9 mouse cellular contexts compared by ENCODE assay signal in genomic region chr11:102051541-102051940, GRCm38 (mm10). TPM values are rescaled to one million over a fixed set of nuclear protein-coding genes. Genes with fewer than 3 reads are reported as not detected.
A peak's percentile ranks its signal among the peaks of the same experiment; 100 is the strongest.
DNase-seq lines count a peak whose midpoint lies in the region; ATAC-seq and TF ChIP-seq lines count a peak whose summit lies in the region.
"Had no signal": no experiment of that assay in that cellular context is flagged by ENCODE, and none has a peak within 500 bp of the region (broad histone marks: within the 10 kb centered on the region; RNA-seq: fewer than 3 reads in every experiment).

No protein-coding gene starts in this region.

- H3K4me1 ChIP-seq in heart, postnatal 0 days (ENCODE audit: control insufficient read depth, insufficient read depth) = no peaks in the 10 kb centered on the region
- no peaks in the 10 kb centered on the region for H3K4me1 ChIP-seq in liver, embryonic 15.5 days (replicated peaks)
- peaks cover 4% of the 10 kb centered on the region; the same call in 1 of the 2 replicates for H3K4me1 ChIP-seq in neural tube, embryonic 15.5 days
- H3K4me1 ChIP-seq: embryonic facial prominence, embryonic 13.5 days had no signal

- no peaks in the 10 kb centered on the region for H3K9me3 ChIP-seq in heart, postnatal 0 days (replicated peaks; ENCODE audit: control insufficient read depth, low read length)
- H3K9me3 ChIP-seq in liver, embryonic 15.5 days (replicated peaks) = no peaks in the 10 kb centered on the region
- no peaks in the 10 kb centered on the region for H3K9me3 ChIP-seq in neural tube, embryonic 15.5 days (replicated peaks)
- H3K9me3 ChIP-seq: embryonic facial prominence, embryonic 13.5 days had no signal

- no peak overlapping the region for H3K9ac ChIP-seq in heart, postnatal 0 days (replicated peaks; ENCODE audit: low read depth, low read length)
- H3K9ac ChIP-seq in liver, embryonic 15.5 days = no peak overlapping the region
- no peak overlapping the region for H3K9ac ChIP-seq in neural tube, embryonic 15.5 days (replicated peaks)
- H3K9ac ChIP-seq: embryonic facial prominence, embryonic 13.5 days had no signal

- TF ChIP-seq EP300 in heart, postnatal 0 days (IDR thresholded peaks at IDR 0.05; ENCODE audit: low read depth) = peak; percentile 93

- peak overlapping the region; percentile 91 for H3K27ac ChIP-seq in heart, postnatal 0 days (ENCODE audit: low read depth)
- 0 out of 2 replicates have a peak overlapping the region, but pooled peaks have one; percentile 3 for H3K27ac ChIP-seq in liver, embryonic 15.5 days (replicated peaks)
- H3K27ac ChIP-seq in neural tube, embryonic 15.5 days (replicated peaks) = no peak overlapping the region
- H3K27ac ChIP-seq: embryonic facial prominence, embryonic 13.5 days had no signal

- no peaks in the 10 kb centered on the region for H3K27me3 ChIP-seq in heart, postnatal 0 days (ENCODE audit: control insufficient read depth, insufficient read depth, low read length)
- peaks cover 15% of the 10 kb centered on the region; the same call in 1 of the 2 replicates for H3K27me3 ChIP-seq in liver, embryonic 15.5 days
- H3K27me3 ChIP-seq in neural tube, embryonic 15.5 days (replicated peaks) = no peaks in the 10 kb centered on the region

- H3K36me3 ChIP-seq in heart, postnatal 0 days (replicated peaks; ENCODE audit: control insufficient read depth, insufficient read depth, low read length) = no peaks in the 10 kb centered on the region
- no peaks in the 10 kb centered on the region for H3K36me3 ChIP-seq in liver, embryonic 15.5 days (replicated peaks)
- no peaks in the 10 kb centered on the region for H3K36me3 ChIP-seq in neural tube, embryonic 15.5 days
- H3K36me3 ChIP-seq: embryonic facial prominence, embryonic 13.5 days had no signal

- 47% methylated on average over 4 of the region's 4 CpGs for WGBS in heart, postnatal 0 days
- WGBS in liver, embryonic 15.5 days (ENCODE audit: insufficient replicate concordance) = 49% methylated on average over 4 of the region's 4 CpGs
- 69% methylated on average over 4 of the region's 4 CpGs for WGBS in neural tube, embryonic 15.5 days

- no peak overlapping the region for H3K4me3 ChIP-seq in heart, postnatal 0 days (ENCODE audit: low read depth, low read length)
- no peak overlapping the region for H3K4me3 ChIP-seq in liver, embryonic 15.5 days (replicated peaks)
- H3K4me3 ChIP-seq in neural tube, embryonic 15.5 days (replicated peaks) = no peak overlapping the region
- H3K4me3 ChIP-seq: embryonic facial prominence, embryonic 13.5 days had no signal

- DNase-seq in ovary, adult 18-20 months (ENCODE audit: low spot score) = peak; percentile 40
- DNase-seq in ovary, postnatal 36 days (ENCODE audit: low spot score) = no peak
- DNase-seq in heart, postnatal 0 days (ENCODE audit: low spot score) = peak; percentile 46
- peak; percentile 71 for DNase-seq in testis, postnatal 10 days (ENCODE audit: low spot score)
- DNase-seq in urinary bladder, postnatal 4 days (ENCODE audit: low spot score in 2 of 2) = no peak
- no peak for DNase-seq in layer of hippocampus, adult 9-11 months

- peak overlapping the region; percentile 12; the same call in 1 of the 2 replicates for H3K4me2 ChIP-seq in heart, postnatal 0 days (ENCODE audit: low read depth, low read length)
- no peak overlapping the region for H3K4me2 ChIP-seq in liver, embryonic 15.5 days
- H3K4me2 ChIP-seq in neural tube, embryonic 15.5 days = no peak overlapping the region
- H3K4me2 ChIP-seq: embryonic facial prominence, embryonic 13.5 days had no signal

- peak; percentile 69 for ATAC-seq in heart, postnatal 0 days (ENCODE audit: insufficient read depth, low read depth)
- no peak for ATAC-seq in liver, embryonic 15.5 days (ENCODE audit: insufficient read depth)
- ATAC-seq in neural tube, embryonic 15.5 days (ENCODE audit: low FRiP score) = no peak

- no peak for TF ChIP-seq CTCF in heart, postnatal 0 days (IDR thresholded peaks at IDR 0.05; ENCODE audit: low read depth)

RNA-seq across cellular contexts. Expression of gene Cd300lg, which starts 10.2 kb away (rescaled TPM):
- 23.0 and 79.5 TPM in 2 replicates for total RNA-seq in heart, postnatal 0 days (2014; rRNA removed; ENCODE audit: low replicate concordance)
- polyA plus RNA-seq in heart, postnatal 0 days (2015; fragmentation: Nextera tagmentation; extraction: Ambion mirVana) = 22.9 and 24.0 TPM in 2 replicates
- polyA plus RNA-seq in liver, embryonic 15.5 days (2015; fragmentation: Nextera tagmentation; extraction: Ambion mirVana) = 0.69 and 0.82 TPM in 2 replicates
- polyA plus RNA-seq in neural tube, embryonic 15.5 days (2015; fragmentation: Nextera tagmentation; extraction: Ambion mirVana) = 0.64 and 0.88 TPM in 2 replicates

RNA-seq across cellular contexts. Expression of gene Mpp3, which starts 23.3 kb away (rescaled TPM):
- total RNA-seq in heart, postnatal 0 days (2014; rRNA removed; ENCODE audit: low replicate concordance) = 4.9 and 8.0 TPM in 2 replicates
- 1.7 and 2.2 TPM in 2 replicates for polyA plus RNA-seq in heart, postnatal 0 days (2015; fragmentation: Nextera tagmentation; extraction: Ambion mirVana)
- 0.24 and 0.53 TPM in 2 replicates for polyA plus RNA-seq in liver, embryonic 15.5 days (2015; fragmentation: Nextera tagmentation; extraction: Ambion mirVana)
- polyA plus RNA-seq in neural tube, embryonic 15.5 days (2015; fragmentation: Nextera tagmentation; extraction: Ambion mirVana) = 49.6 and 56.6 TPM in 2 replicates

RNA-seq across cellular contexts. Expression of gene Mpp2, which starts 36.8 kb away (rescaled TPM):
- total RNA-seq in heart, postnatal 0 days (2014; rRNA removed; ENCODE audit: low replicate concordance) = 6.0 and 12.1 TPM in 2 replicates
- polyA plus RNA-seq in heart, postnatal 0 days (2015; fragmentation: Nextera tagmentation; extraction: Ambion mirVana) = 2.1 and 2.3 TPM in 2 replicates
- 11.5 and 13.3 TPM in 2 replicates for polyA plus RNA-seq in liver, embryonic 15.5 days (2015; fragmentation: Nextera tagmentation; extraction: Ambion mirVana)
- polyA plus RNA-seq in neural tube, embryonic 15.5 days (2015; fragmentation: Nextera tagmentation; extraction: Ambion mirVana) = 30.4 and 31.8 TPM in 2 replicates

RNA-seq across cellular contexts. Expression of gene Ppy, which starts 49.6 kb away (rescaled TPM):
- total RNA-seq in heart, postnatal 0 days (2014; rRNA removed; ENCODE audit: low replicate concordance) = not detected in 2 replicates
- not detected in 2 replicates for polyA plus RNA-seq in heart, postnatal 0 days (2015; fragmentation: Nextera tagmentation; extraction: Ambion mirVana)
- not detected in 2 replicates for polyA plus RNA-seq in liver, embryonic 15.5 days (2015; fragmentation: Nextera tagmentation; extraction: Ambion mirVana)
- polyA plus RNA-seq in neural tube, embryonic 15.5 days (2015; fragmentation: Nextera tagmentation; extraction: Ambion mirVana) = 0.36 TPM in 1 of 2 replicates, not detected in the other
- polyA plus RNA-seq: embryonic facial prominence, embryonic 13.5 days had no signal

RNA-seq across cellular contexts. Expression of gene Pyy, which starts 56.1 kb away (rescaled TPM):
- not detected in 2 replicates for total RNA-seq in heart, postnatal 0 days (2014; rRNA removed; ENCODE audit: low replicate concordance)
- polyA plus RNA-seq in heart, postnatal 0 days (2015; fragmentation: Nextera tagmentation; extraction: Ambion mirVana) = not detected in 2 replicates
- polyA plus RNA-seq in liver, embryonic 15.5 days (2015; fragmentation: Nextera tagmentation; extraction: Ambion mirVana) = 0.29 and 0.71 TPM in 2 replicates
- 1.0 and 7.8 TPM in 2 replicates for polyA plus RNA-seq in neural tube, embryonic 15.5 days (2015; fragmentation: Nextera tagmentation; extraction: Ambion mirVana)
- polyA plus RNA-seq: embryonic facial prominence, embryonic 13.5 days had no signal

Comparison
In these comparisons a context has a peak if more than half of its experiments do, and no peak if none do; other contexts are left out.
1. DNase-seq: peak in ovary, adult 18-20 months (single experiment), heart, postnatal 0 days (single experiment) and testis, postnatal 10 days (single experiment); none in ovary, postnatal 36 days (single experiment), urinary bladder, postnatal 4 days (0 of 2) and layer of hippocampus, adult 9-11 months (single experiment).
2. RNA of gene Cd300lg, which starts 10.2 kb away (polyA plus RNA-seq): 22.9 to 24.0 TPM in heart, postnatal 0 days; 0.69 to 0.82 TPM in liver, embryonic 15.5 days and 0.64 to 0.88 TPM in neural tube, embryonic 15.5 days; every median in the first group is over 10 times any median in the second.
3. RNA of gene Mpp3, which starts 23.3 kb away (polyA plus RNA-seq): 49.6 to 56.6 TPM in neural tube, embryonic 15.5 days; 1.7 to 2.2 TPM in heart, postnatal 0 days and 0.24 to 0.53 TPM in liver, embryonic 15.5 days; every median in the first group is over 10 times any median in the second.